Mouse (Mus musculus) ES-Bruce4 (cell line): Measurements from ENCODE around the gene Cryga.

Experiments
- CTCF ChIP-seq: IDR thresholded peaks from one replicate; pipeline ENCODE4 v1.8.1; 2011; ENCODE audit warnings: low read depth, low read length
- EP300 ChIP-seq: IDR thresholded peaks from 2 replicates; pipeline ENCODE4 v1.6.1; 2011; ENCODE audit warnings: low read depth, low read length; ENCODE audit not compliant: insufficient read depth
- POLR2A ChIP-seq: IDR thresholded peaks from one replicate; pipeline ENCODE4 v1.8.1; 2011; ENCODE audit warnings: low read length; ENCODE audit not compliant: insufficient read depth

GRCm38 (mm10) chr1:65130226-65130625, 27.1 kb upstream of the Cryga start:
- TF ChIP-seq CTCF, result no peak
- TF ChIP-seq POLR2A, result no peak
- no peak for TF ChIP-seq EP300
